Mouse (Mus musculus) erythroid progenitor cell, adult 5-6 weeks (primary cell): ENCODE measurements around the gene Rnaseh2c. TPM values are rescaled to one million over a fixed set of nuclear protein-coding genes. Genes with fewer than 3 reads are reported as not detected.

Source experiments
- ATAC-seq: replicated peaks from 2 replicates; pipeline ENCODE4 v1.8.0; 2016; ENCODE audit warnings: moderate number of reproducible peaks, mild to moderate bottlenecking, moderate TSS enrichment, inconsistent platforms; ENCODE audit not compliant: poor library complexity, low FRiP score, severe bottlenecking
- total RNA-seq, 2 experiments: library from RNA; stranded (forward) in 1 of 2; stranded (reverse) in 1 of 2; fragments of 150-400 nt in 1 of 2; fragments of 186-747, 209-891 nt in 1 of 2; gene quantifications; 2 replicates each; pipeline versions ENCODE4 v1.2.3 to v1.2.4; 2015 to 2017; ENCODE audit warnings: low replicate concordance in 2 of 2

The Rnaseh2c gene
- total RNA-seq, 2 experiments from 2014 or later = 36.2 to 87.2 TPM

- ATAC-seq = no peak
Observed at GRCm38 (mm10) chr19:5572331-5573125, 29.1 kb upstream of the Rnaseh2c start.

GRCm38 (mm10) chr19:5575336-5575735 lies 26.3 kb upstream of the Rnaseh2c start:
- no peak for ATAC-seq

DNA sequence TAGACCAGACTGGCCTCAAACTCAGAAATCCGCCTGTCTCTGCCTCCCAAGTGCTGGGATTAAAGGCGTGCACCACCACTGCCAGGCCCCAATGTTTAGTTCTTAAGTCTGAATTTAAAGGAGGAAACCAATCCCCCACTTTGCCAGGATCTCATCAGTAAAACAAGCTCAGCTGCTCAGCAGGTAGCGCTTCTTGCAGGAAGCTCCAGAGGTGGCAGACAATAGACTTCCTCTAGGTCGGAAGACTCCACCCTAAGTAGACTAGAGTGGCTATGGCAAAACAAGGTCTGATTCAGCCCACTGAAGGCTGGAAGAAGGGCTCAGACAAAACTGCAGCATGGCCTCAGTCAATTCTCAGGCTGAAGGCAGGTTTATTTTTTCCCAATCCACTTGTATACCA lies 21.7 kb upstream of the Rnaseh2c start:
- ATAC-seq = no peak

DNA sequence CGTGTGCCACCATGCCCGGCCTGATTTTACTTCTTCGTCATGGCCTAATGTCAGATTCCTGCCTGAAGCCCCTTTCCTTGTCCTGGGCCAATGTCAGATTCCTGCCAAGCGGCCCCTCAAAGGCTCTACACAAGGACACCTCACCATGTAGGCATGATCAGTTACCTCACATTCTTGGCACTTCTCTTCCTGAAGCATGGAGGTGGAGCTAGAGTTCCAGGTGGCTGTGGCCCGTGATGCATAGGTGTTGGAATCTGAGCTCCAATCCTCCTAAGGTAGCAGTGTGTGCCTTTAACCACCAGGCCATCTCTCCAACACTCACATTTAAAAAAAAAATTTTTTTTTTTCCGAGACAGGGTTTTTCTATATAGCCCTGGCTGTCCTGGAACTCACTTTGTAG lies 20.9 kb upstream of the Rnaseh2c start:
- no peak for ATAC-seq

GRCm38 (mm10) chr19:5581995-5582394 lies 19.7 kb upstream of the Rnaseh2c start:
- no peak for ATAC-seq

GRCm38 (mm10) chr19:5589159-5589558 lies 12.5 kb upstream of the Rnaseh2c start:
- 0 out of 2 replicates have a peak, but pooled peaks have one; percentile 39 for ATAC-seq

GRCm38 (mm10) chr19:5591888-5592287 lies 9.8 kb upstream of the Rnaseh2c start:
- ATAC-seq = no peak

DNA sequence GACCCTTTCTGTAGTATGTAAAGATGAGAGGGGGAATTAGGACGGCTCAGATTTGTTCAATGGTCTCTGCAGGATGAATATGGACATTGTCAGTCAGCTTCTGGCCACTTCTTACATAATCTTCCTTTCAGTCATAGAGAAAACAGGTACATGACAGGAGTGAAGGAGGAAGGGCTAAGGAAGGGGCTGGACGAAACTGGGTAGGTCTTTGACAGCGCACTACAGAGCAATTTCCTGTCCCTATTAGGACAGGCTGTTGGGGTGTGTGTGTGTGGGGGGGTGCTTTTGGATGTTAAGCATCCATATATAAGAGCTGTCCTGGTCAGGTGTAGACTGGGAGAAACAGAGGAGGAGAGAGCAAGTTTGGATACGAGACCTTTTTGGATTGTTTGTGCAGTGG lies 2.4 kb upstream of the Rnaseh2c start:
- ATAC-seq = no peak

- ATAC-seq = no peak
Observed at GRCm38 (mm10) chr19:5603664-5604063, 2.0 kb downstream of the Rnaseh2c start.

DNA sequence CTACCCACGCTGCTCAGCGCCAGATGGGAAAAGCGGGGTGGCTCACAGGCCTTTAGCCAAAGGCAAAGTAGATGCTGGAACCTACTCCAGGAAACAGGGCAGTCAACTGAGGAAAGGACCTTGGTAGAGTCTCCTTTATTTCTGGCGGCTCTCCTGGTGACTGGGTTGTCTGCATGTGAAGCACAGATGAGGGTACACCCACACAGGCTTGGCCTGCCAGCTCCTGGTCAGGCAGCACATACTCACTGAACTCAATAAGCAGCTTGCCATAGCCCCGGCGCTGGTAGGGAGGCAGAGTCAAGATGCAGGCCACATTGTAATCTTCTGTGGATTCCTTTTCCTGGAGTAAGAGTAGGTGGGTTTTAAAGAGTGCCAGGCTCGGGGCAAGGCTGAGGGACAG lies 3.5 kb downstream of the Rnaseh2c start:
- ATAC-seq = no peak

DNA sequence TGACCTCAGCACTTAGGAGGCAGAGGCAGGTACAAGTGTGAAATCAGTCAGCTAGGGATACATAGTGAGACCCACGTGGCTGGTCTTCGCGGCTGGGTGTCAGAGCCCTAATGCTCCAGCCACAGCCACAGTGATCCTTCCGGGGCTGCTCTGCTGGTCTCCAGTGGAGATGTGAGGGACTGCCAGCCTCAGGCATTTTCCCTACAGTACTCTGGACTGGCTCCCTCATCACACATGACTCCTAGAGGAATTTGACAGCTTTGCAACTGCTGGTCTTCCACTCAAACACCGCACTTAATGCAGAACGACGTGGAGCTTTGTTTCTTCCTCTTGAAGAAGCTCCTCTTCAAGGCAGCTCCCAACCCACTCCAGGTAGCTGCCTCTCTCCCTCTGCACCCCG lies 4.5 kb downstream of the Rnaseh2c start:
- ATAC-seq = no peak

DNA sequence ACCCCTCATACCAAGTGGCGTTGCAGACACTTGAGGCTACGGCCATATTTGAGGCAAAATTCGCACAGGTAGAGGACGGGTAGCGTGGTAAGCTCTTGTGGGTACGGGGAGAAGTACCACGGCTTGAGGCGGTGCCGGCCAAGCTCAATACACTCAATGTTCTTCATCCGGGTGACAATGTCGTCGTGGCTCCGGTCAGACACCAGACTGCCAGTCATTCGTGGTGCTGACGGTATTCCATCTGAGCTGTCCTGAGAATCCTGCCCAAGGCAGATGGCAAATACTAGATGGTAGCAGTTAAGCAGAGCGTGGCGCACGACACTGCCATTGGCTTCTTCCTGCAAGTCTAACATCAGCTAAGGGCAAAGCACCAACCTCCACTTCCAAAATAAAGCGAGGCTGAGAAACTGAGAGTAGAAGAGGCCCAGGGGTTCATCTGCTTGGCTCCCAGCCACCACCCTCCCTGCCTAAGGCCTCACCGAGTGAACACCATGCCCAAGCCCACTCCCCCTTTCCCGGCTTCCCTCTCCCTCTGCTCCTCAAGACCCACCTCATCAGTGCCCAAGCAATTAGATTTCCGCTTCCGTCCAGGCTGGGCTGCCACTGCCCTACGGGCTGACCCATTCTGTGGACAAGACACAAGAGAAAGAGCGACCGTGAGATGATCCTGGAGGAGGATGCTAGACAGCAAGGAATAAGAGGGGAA lies 6.2 kb downstream of the Rnaseh2c start:
- ATAC-seq = no peak

DNA sequence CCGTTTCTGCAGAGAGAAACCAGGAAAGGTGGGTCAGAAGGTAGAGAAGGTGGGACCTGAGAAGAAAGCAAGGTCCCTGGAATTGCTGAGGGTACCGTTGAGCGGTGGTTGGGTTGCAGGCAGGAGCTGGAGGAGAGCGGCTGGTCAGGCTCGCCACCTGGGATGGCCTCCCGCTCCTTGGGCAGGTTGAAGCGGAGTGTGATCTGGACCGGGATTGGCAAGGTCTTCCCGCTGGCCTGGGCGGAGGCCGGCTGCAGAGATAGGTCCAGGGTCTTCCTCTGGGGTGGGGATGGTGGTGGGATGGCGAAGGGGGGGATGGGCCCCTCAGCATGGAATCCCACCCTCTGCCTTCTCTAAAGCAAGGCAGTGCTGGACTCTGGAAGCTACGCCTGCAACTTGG lies 7.0 kb downstream of the Rnaseh2c start:
- no peak for ATAC-seq

GRCm38 (mm10) chr19:5609171-5609546 lies 7.5 kb downstream of the Rnaseh2c start:
- ATAC-seq = no peak

GRCm38 (mm10) chr19:5609547-5610404 lies 8.1 kb downstream of the Rnaseh2c start, which contains the start of gene Kat5:
Gene Kat5, minus strand, starts transcription at chr19:5610237.
- peak; percentile 94 for ATAC-seq

DNA sequence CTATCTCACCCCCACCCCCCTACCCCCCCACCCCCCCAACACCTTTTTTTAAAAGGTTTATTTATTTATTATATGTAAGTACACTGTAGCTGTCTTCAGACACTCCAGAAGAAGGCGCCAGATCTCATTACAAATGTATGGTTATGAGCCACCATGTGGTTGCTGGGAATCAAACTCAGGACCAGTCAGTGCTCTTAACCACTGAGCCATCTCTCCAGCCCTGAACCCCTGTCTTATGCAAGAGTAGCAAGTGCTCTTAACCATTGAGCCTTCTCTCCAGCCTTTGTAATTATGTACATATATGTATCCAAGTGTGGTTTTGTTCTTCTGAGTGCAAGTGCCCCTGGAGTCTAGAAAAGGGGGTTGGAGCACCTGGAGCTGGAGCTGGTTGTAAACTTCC lies 10.3 kb downstream of the Rnaseh2c start:
- no peak for ATAC-seq

- no peak for ATAC-seq
Observed at GRCm38 (mm10) chr19:5612762-5613411, 11.2 kb downstream of the Rnaseh2c start.

GRCm38 (mm10) chr19:5614953-5615352 lies 13.3 kb downstream of the Rnaseh2c start:
- ATAC-seq = no peak

GRCm38 (mm10) chr19:5620007-5620406 lies 18.3 kb downstream of the Rnaseh2c start:
- ATAC-seq = no peak

GRCm38 (mm10) chr19:5621884-5622283 lies 20.2 kb downstream of the Rnaseh2c start:
- no peak for ATAC-seq
